Mouse (Mus musculus): ENCODE measurements around the gene Gm867. TPM values are rescaled to one million over a fixed set of nuclear protein-coding genes. Genes with fewer than 3 reads are reported as not detected.
A peak's percentile ranks its signal among the peaks of the same experiment; 100 is the strongest.

Gene Gm867
- not detected in 2 replicates for total RNA-seq (2015)
- not detected in 2 replicates for total RNA-seq (2017)

DNA sequence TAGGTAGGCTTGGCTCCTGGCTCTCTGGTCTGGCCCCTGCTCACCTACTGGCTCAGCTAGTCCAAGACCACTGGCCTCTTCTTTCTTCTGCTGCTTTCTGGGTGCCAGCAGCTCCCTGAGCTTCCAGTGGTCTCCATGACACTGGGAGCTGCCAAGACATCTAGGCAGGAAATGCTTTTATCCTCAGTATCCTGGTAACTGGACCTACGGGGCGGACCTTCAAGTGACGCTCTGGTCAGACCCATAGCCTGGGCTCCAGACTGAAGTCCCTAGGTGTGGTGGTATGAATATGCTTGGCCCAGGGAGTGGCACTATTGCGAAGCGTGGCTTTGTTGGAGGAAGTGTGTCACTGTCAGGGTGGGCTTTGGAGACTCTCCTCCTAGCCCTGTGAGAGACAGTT is at the start of gene Gm867:
Gm867 (minus strand) TSS at position 153 of the 400 bp plus-strand sequence.
- ATAC-seq (replicated peaks; ENCODE audit: poor library complexity): no peak

DNA sequence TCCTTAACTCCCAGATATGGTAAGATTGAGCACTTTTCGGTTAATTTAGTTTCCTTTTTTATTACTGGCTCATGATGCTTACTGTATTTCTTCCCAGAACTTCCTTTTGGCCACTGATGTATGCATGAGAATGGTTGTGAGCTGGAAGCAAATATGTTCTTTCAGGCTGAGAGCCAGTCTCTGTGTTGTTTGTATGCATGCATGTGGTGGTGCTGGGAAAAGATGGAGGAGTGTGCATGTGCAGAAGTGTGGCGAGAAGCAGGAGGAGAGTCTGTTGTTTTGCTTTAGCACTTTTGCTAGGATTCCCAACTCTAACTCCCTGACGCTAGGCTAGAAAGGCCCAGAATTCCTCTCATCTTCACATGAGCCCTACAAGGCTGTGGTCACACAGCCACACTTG is 39.0 kb upstream of the Gm867 start:
- no peak for ATAC-seq (replicated peaks; ENCODE audit: poor library complexity)

DNA sequence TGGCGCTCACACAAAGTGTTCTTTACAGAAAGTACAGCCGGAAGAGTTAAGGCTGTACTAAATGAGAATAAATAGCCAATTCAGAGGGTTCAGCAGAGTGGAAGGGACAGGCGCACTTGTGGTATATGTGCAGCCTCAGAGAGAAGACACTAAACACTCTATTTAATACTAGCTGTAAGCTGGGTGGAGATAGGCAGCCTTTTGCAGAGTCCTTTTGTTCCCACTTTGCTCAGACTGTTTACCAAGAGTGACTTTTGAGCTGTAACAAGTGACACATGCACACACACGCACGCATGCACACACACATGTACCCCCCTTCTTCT is 38.3 kb upstream of the Gm867 start:
- ATAC-seq (replicated peaks; ENCODE audit: poor library complexity): no peak

DNA sequence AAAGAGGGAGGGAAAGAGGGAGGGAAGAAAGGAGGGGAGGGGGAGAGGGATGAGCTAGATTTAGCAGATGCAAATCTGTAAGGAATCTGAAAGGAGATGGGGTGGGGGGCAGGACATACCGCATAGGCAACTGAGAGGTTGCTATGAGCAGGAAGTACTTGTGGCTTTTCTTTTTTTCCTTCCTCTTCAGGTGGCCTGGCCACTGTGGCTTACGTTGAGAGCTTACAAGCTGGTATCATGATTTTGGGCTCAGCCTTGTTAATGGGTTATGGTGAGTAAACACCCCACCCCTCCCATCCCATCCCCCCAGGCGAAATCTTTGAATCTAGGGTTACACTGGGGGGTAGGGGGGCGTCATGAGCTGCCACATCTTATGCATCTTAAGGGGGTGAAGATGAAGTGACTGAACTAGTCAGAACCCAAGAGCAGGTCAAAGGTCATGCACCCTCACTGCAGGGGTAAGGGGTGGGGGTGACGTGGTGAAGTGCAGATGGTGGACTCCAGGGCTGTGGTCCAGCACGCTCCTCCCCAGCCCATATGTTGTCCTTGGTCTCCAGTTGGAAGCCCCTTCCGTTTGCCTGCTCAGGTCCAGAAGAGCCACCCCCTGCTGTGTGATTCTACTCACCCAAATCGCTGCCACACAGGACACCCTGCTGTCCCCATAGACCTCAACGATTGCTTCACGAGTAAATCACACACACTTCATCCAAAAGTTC is 37.8 kb upstream of the Gm867 start:
- ATAC-seq (replicated peaks; ENCODE audit: poor library complexity): peak; percentile 63

DNA sequence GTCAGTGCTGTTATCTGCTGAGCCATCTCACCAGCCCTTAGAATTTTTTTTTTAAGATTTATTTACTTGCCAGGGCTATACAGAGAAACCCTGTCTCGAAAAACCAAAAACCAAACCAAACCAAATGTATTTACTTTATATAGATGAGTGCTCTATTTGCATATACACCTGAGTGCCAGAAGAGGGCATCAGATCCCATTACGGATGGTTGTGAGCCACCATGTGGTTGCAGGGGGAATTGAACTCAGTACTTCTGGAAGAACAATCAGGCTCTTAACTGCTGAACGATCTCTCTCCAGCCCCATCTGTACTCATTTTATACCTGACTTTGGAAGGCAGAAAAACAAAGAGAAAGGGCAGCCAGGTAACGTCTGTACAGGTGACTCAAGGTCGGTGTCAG is 34.7 kb upstream of the Gm867 start:
- peak; percentile 55; the same call in 1 of the 2 replicates for ATAC-seq (replicated peaks; ENCODE audit: poor library complexity)

DNA sequence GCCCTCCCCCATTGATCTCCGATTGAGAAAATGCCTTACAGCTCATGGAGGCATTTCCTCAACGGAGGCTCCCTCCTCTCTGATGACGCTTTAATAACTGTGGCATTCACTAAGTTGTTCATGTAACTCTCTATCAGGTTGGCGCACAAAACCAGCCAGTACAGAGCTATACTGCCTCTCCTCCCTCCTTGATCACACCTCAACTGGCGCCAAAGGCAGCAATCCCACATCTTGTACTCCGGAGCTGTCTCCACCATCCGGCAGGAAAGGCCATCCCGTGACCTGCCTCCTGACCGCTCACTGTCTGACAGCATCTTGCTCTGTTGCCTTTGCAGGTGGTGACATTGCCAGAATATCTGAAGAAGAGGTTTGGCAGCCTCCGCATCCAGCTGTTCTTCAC is 33.4 kb upstream of the Gm867 start:
- no peak for ATAC-seq (replicated peaks; ENCODE audit: poor library complexity)

DNA sequence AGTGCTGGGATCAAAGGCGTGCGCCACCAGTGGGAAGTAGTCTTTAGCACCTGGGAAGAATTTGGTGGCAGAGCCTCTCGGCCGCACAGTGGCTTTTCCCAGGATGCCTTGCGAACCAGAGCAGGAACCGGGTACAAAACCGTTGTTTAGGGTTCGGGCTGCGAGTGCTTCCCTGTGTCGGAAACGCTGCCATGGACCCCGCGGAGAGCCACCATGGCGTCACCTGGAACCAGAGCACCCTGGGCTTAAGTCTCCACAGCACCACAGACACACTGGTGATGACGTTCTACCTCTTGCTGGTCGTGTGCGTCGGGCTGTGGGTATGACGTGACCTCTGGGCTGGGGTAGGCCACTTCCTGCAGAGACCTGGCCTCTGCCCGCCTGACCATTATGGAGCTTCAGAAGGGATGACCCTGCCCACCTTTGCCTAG is 13.9 kb upstream of the Gm867 start, which contains the start of gene Gm5134:
Gm5134 (plus strand) TSS at position 134 of the 431 bp plus-strand sequence.
- ATAC-seq (replicated peaks; ENCODE audit: poor library complexity): peak; percentile 62

DNA sequence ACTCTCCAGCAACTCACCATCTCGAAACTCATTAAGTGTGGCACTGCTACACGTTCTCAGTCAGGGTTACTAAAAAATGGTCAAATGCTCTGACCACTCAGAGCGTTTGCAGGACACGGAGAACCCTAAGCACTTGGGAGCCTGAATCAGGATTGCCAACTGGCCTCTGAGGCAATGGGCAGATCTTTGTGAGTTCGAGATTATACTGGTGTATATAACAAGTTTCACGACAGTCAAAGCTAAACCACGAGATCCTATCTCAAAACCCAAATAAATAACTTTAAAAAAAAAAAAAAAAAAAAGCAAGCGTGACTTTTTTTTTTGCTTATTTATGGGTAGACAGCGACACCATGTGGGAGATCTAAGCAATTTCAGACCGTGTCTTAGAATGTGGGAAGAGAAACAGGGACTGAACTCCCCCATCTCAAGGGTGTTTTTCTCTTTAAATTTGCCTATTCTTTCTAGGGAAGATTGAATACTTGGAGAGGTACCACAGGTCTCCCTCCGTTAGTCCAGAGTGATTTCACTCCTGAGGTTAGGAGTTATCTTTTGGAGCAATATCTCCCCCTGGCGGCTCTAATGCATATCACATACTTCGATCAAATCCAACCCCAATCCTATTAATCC is 11.1 kb upstream of the Gm867 start:
- peak; percentile 54 for ATAC-seq (replicated peaks; ENCODE audit: poor library complexity)

DNA sequence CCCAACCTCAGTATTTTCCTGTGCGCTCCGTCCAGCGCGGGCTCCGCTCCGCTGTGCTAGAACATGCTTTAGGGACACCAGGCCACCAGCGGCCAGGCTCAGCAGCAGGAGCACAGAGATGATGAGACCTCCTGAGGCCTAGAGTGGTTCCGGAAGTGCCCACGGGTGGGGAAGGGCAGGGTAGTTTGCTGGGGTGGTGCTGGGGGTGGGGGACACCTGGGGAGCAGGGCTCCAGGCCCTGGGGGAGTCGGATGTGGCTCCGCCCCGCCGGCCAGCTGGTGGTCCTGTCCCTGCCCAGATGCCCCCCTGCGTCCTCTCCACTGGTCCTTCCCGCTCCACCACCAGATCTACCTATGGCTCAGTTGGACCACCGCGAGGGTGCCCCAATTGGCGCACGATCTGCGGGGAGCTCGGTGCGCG is 10.3 kb upstream of the Gm867 start:
- no peak for ATAC-seq (replicated peaks; ENCODE audit: poor library complexity)

DNA sequence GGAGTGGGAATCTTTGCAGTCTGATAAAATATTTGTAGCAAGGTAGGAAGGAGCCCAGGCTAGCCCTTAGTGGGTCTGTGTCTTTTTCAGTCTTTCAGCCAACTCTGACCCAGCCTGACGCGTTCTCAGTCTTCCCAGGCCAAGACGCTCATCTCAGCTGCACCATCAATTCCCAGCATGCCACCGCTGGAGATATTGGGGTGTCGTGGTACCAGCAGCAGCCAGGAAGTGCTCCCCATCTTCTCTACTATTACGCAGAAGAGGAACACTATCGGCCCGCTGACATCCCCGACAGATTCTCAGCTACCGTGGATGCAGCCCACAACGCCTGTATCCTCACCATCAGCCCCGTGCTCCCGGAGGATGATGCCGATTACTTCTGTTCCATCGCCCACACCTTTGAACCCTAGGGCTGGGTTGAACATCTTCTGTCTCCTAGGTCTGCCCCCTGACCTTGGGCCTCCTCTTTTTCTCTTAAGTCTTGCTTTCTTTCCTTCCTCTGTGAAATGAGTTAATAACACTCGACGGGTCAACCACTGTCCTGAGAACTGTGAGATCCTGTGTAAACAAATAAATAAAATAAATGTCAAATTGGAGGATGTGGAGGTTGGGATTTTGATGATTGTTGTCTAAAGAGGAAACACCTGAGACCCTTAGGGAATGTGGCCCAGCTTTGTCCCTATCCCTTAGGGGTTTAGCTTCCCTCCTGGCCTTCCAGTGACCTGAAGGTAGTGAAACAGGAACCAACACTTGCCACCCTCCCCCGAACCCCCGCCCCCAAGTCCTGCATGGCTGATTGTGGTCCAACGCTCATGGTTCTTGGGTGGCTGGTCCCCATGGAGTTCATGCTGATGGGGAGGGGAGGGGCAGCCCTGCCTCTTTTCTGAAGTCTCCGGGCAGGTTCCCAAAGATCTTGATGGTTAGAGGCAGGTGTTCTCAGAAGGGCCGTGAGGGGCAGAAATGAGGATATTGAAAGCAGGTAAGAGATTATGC is 8.9 kb upstream of the Gm867 start:
- 0 out of 2 replicates have a peak, but pooled peaks have one; percentile 16 for ATAC-seq (replicated peaks; ENCODE audit: poor library complexity)

DNA sequence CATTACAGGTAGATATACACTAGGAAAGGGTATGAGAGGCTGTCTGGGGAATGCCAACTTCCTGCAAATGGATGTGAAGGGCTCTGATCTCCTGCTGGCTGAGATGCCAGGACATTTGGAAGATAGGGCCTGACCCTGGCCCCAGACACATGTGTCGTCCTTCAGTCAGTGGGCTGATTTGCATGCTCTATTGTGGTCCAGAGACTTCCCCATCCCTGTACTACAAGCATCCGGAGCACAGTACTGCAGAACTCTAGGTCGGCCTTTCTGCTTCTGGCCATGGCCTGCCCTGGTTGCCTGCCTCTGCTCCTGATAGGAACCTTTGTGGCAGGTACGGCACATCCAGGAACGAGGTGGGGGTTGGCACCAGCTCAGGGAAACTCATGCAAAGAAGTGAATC is 7.6 kb upstream of the Gm867 start:
- ATAC-seq (replicated peaks; ENCODE audit: poor library complexity): no peak

DNA sequence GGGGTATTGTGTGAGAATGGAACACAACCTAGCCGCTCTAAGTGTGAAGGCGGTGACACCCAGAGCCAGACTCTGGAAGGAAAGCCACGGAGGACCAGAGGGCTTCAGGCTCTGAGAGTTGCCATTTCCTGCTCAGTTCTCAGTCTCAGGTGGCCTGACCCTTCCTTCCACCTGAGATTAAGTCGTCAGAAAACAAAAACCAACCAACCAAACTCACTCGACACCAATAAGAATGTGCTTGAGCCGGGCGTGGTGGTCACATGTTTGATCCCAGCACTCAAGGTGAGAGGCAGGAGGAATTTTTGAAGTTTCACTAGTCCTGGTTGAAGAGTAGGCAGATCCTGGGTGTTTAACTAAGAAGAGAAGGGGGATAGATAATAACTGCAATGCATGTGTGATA is 5.4 kb upstream of the Gm867 start:
- no peak for ATAC-seq (replicated peaks; ENCODE audit: poor library complexity)

DNA sequence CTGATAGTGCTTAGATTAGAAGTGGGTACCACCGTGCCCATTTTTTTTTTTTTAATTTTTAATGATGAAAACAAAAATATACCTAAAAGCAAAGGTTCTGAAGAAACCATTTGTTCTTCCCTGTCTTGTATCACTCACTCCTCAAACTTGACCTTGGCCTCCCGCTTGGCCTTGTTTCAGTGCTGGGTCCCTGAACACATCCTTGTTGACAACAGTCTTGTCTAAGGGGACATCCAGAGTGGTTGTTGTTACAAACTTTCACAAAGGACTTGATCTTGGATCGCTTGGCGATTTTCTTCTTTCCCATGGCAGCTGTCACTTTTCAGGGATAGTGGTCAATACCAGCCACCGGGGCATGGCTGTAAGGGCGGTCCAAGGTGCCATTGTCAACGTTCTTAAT is 4.7 kb upstream of the Gm867 start:
- no peak for ATAC-seq (replicated peaks; ENCODE audit: poor library complexity)

DNA sequence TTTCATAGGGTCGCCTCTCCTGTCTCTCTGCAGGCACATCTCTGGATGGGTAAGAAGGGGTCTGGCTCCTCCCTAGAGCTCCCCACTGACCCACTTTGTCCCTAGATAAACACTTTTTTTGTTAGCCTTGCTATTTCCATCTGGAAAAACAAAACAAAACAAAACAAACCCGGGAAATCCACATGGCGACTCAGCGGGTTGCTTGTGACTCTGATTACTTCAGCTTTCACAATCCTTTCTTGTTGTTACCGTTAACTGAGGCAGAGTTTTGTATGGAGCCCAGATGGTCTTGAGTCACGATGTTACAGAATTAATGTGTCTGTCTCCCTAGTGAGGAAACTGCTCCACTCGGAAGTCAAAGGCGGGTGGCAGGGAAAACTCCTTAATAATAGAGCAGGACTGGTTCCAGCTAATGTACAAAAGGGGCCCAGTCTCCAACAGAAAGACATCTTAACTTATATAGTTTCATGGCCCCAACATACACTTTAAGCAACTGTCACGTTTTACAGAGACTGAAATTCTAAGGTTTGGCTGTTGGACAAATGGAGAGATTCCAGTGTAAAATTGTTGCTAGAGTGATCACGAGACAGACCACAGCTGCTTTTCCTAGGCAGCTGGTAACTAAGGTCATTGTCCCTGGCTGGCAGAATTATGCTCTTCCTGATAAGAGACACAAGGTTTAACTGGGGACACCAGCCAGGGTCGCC is 3.7 kb upstream of the Gm867 start:
- no peak for ATAC-seq (replicated peaks; ENCODE audit: poor library complexity)

DNA sequence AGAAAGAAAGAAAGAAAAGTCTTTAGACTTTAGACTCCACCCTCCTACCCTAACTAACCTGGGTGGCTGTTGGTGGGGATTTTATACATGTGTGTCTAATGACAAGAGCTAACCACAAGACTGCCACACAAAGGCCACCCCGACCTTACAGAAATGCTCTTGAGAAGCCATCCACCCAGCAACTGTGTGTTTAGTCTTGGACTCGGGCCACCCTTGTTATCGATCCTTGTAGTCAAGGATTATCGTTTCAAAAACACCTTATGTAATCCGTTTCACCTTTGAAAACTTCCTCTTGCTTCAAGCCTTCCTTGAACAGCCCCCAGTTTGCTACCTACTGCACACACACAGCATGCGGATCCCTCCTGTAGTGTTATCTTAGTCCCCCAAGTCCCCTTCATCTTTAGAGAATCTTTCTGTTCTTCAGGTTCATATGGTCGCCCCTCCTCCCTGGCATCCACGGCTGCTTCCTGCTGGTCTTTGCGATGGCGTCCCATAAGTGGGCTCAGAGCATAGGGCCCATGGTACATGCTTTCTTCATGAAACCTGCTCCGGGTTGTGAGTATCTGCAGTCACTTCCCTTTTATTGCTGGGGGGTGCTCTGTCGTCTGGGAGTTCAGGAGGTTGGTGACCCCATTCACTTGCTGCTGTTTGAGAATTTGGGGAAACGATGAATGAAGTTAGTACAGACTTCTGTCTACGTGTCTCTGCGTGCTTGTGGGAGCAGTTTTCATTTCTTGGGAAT is 2.4 kb upstream of the Gm867 start, which contains the start of gene Vpreb3:
Vpreb3 (plus strand) TSS at position 322 of the 742 bp plus-strand sequence.
- ATAC-seq (replicated peaks; ENCODE audit: poor library complexity): peak; percentile 46

DNA sequence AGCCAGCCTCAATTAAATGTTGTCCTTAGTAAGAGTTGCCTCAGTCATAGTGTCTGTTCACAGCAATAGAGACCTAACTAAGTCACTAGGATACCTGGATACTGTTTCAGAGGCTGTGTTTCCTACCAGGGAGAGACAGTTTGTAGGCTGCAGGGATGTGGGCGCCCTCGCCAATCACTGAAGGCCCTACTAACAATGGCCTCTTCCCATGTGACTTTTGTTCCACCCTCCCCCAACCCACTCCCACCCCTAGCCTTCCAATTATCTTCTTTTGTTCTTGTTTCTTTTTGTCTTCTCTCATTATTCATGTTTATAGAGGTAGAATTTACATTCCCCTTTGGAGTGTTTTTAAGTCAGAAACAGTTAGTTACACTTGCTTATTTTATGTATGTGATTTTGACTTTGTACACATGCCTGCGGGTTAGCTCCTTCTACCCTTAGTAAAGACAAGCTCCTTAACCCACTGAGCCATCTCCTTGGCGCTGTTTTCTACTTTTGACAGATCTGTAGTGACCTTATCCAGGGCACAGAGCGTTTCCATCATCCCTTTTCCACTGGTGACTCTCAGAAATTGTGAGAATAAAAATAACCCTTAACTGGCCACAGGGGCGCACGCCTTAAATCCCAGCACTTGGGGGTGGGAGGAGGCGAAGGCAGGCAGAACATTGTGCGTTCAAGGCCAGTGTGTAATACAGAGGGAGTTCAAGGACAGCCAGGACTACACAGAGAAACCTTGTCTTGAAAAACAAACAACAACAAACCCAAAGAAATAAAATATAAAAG is 761 bp upstream of the Gm867 start:
- no peak for ATAC-seq (replicated peaks; ENCODE audit: poor library complexity)

DNA sequence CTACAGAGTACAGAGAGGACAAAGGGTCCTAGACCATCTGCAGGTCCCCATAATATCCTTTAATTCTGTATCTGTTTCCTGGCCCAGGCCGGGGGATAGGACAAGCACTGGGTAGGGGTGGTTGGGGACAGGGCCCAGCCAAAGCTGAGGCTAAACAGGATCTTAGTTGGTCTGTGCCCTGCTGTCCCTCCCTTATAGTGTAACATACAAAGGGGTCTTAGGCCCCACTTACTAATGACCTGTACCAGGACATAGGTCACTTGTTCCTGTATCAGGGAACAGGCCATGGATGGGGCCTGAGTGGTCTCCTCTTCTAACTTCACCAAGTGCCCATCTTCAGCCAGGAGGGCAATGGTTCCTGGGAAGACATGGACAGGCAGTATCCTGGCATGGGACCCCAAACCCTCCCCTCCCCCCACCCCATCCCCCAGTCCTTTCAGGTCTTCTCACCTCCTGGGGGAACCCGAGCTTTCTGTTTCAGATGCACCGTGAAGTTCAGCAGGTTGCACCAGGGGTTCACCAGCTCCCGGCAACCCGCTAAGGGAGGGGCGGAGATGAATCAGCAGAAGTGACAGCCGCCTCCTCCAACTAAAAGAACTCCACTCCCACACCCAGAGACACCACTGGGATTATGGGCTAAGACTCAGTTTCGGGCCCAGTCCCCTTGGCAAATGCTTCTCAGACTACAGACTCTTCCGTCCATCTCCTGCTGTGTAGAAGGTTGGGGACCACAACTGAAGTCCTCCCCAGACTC is 814 bp downstream of the Gm867 start:
- ATAC-seq (replicated peaks; ENCODE audit: poor library complexity): peak; percentile 36

DNA sequence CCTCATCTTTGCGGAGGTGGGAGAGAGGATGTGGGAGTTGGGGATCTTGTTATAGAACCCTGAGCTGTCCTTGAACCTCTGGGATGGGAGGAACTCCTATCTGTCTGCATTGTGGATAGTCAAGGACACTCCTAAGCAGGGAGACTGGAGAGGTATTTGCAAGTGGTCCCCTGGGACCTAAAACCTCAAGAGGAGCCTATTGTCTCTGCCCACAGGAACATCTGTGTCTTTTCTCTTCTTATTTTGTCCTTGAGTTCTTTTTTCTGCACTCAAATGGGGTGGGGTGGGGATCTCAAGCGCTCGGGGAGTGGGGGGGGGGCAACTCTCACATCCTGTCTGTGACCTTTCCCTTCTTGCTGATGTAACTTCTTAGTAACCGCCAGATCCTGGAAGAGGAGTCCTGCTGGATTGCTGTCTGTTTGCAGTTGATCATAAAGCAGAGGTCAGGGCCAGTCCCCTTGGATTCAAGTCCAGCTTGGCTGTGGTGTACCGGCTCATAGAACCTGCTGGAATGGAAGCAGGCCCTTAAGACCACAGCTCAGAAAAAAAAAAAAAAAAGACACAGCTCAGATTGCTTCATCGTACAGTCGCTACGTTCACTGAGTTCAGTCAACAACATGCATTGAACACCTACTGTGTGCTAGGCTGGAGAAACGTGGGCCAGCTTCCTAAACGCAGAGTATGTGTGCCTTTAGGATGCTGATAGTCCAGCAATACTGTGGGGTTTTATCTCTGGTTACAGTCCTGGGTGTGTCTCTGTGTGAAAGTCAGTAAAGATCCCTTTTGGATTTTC is 2.4 kb downstream of the Gm867 start:
- ATAC-seq (replicated peaks; ENCODE audit: poor library complexity): no peak

Measured in megakaryocyte progenitor cell, adult 5-6 weeks (primary cell).